Mouse (Mus musculus) kidney, adult 2 months (tissue): ENCODE data around the gene Alkbh5.

Experiments
- CTCF ChIP-seq: fragments of 200-500 bp; conservative IDR thresholded peaks from 2 replicates; pipeline ENCODE4 v1.5.1; 2011; ENCODE audit warnings: low read depth, mild to moderate bottlenecking, control low read depth, low read length, moderate library complexity, mixed read lengths; ENCODE audit not compliant: insufficient read depth, insufficient read length
- POLR2A ChIP-seq: fragments of 200-500 bp; IDR thresholded peaks from one replicate; pipeline ENCODE4 v1.6.1; 2011; ENCODE audit warnings: low read depth, low read length, control low read depth

DNA sequence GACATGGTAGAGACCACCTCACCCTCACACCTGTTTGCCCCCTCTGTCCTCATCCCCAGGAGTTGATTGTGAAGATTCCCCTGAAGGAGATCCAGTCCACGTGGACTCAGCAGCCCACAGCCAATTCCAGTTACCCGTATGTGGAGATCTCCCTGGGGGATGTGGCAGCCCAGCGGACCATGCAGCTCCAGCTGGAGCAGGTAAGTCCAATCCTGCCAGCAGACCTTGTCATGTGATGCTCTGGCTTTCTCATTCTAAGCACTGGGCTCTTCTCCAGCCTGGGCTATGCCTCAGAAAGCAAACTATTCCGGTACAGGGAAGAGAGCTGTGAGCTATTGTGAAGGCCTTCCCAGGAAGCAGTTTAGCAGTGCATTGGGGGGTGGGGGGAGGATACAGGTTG is 9.7 kb upstream of the Alkbh5 start:
- no peak for TF ChIP-seq POLR2A
- TF ChIP-seq CTCF, result no peak
